Mouse (Mus musculus) embryonic fibroblast, embryonic 13.5 days (primary cell): ENCODE measurements around the gene Nrg4.

Source experiments
- CTCF ChIP-seq: IDR thresholded peaks from 2 replicates; pipeline ENCODE4 v1.5.1; 2011; ENCODE audit warnings: mild to moderate bottlenecking, control low read depth, low read length, moderate library complexity, borderline replicate concordance; ENCODE audit not compliant: insufficient read depth
- POLR2A ChIP-seq: IDR thresholded peaks from 2 replicates; pipeline ENCODE4 v1.6.1; 2011; ENCODE audit warnings: low read depth, mild to moderate bottlenecking, control low read depth, low read length, moderate library complexity

DNA sequence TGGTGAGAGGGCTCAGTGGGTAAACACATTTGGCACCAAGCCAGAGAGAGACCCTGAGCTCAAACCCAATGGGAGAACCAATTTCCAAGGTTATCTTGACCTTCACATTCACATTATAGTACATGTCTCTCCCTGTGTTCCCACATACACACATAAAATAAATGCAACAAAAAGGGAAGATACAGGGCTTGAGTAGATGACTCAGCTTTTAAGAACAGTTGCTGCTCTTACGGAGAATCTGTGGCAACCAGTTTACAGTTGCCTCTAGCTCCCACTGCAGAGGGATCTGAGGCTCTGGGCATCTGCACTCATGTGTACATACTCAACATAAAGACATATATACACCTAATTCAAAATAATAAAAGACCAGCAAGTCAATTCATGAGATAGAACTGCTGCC is 128.4 kb downstream of the Nrg4 start:
- no peak for TF ChIP-seq CTCF
- no peak for TF ChIP-seq POLR2A
